Comparison of ENCODE assay signal across 8 mouse cellular contexts in genomic region chr14:52327910-52328812, GRCm38 (mm10). TPM values are rescaled to one million over a fixed set of nuclear protein-coding genes. Genes with fewer than 3 reads are reported as not detected.
DNase-seq lines count a peak whose midpoint lies in the region; ATAC-seq and TF ChIP-seq lines count a peak whose summit lies in the region.

Sall2 (minus strand) TSS chr14:52328762.

- peak within 1 kb of the TSS; percentile 65 for H3K9ac ChIP-seq in embryonic facial prominence, embryonic 13.5 days
- no peak within 1 kb of the TSS; the same call in 1 of the 2 replicates for H3K9ac ChIP-seq in intestine, embryonic 14.5 days (ENCODE audit: low read length)
- H3K9ac ChIP-seq in midbrain, embryonic 12.5 days (replicated peaks), result peak within 1 kb of the TSS; percentile 80

- no peaks in the 10 kb centered on the region for H3K36me3 ChIP-seq in embryonic facial prominence, embryonic 13.5 days
- no peaks in the 10 kb centered on the region for H3K36me3 ChIP-seq in intestine, embryonic 14.5 days (ENCODE audit: control insufficient read depth, insufficient read depth, low read length)
- no peaks in the 10 kb centered on the region for H3K36me3 ChIP-seq in midbrain, embryonic 12.5 days

- H3K27ac ChIP-seq in left cerebral cortex, adult 2 months, result peak within 1 kb of the TSS; percentile 40
- H3K27ac ChIP-seq in embryonic facial prominence, embryonic 13.5 days, result no peak within 1 kb of the TSS
- H3K27ac ChIP-seq in intestine, embryonic 14.5 days (ENCODE audit: low read depth), result no peak within 1 kb of the TSS
- H3K27ac ChIP-seq in midbrain, embryonic 12.5 days (replicated peaks), result peak within 1 kb of the TSS; percentile 93

- no peak for DNase-seq in left cerebral cortex, adult 2 months (ENCODE audit: extremely low spot score in 1 of 2, low spot score in 2 of 2)
- DNase-seq in left cerebral cortex, adult 9 months (ENCODE audit: low spot score in 2 of 2), result no peak
- peak; percentile 66 for DNase-seq in intestine, embryonic 14.5 days (ENCODE audit: low spot score)
- DNase-seq in adrenal gland, adult 2 months, result no peak
- no peak for DNase-seq in spleen, postnatal 10 days (ENCODE audit: low spot score in 2 of 2)
- no peak for DNase-seq in cerebellum, adult 8-10 months

- no peaks in the 10 kb centered on the region for H3K9me3 ChIP-seq in embryonic facial prominence, embryonic 13.5 days
- H3K9me3 ChIP-seq in intestine, embryonic 14.5 days (ENCODE audit: control insufficient read depth, low read length), result no peaks in the 10 kb centered on the region
- H3K9me3 ChIP-seq in midbrain, embryonic 12.5 days, result no peaks in the 10 kb centered on the region

- H3K27me3 ChIP-seq in embryonic facial prominence, embryonic 13.5 days, result peaks cover 55% of the 10 kb centered on the region
- H3K27me3 ChIP-seq in intestine, embryonic 14.5 days (replicated peaks; ENCODE audit: control insufficient read depth, insufficient read depth, low read length), result peaks cover 47% of the 10 kb centered on the region
- no peaks in the 10 kb centered on the region for H3K27me3 ChIP-seq in midbrain, embryonic 12.5 days

- no peak for TF ChIP-seq CTCF in left cerebral cortex, adult 2 months (IDR thresholded peaks at IDR 0.05)

- WGBS in embryonic facial prominence, embryonic 13.5 days, result 2% methylated on average over 26 of the region's 26 CpGs
- under 1% methylated on average over 26 of the region's 26 CpGs for WGBS in intestine, embryonic 14.5 days
- under 1% methylated on average over 26 of the region's 26 CpGs for WGBS in midbrain, embryonic 12.5 days

- H3K4me3 ChIP-seq in left cerebral cortex, adult 2 months, result peak within 1 kb of the TSS; percentile 28
- peak within 1 kb of the TSS; percentile 47 for H3K4me3 ChIP-seq in embryonic facial prominence, embryonic 13.5 days
- peak within 1 kb of the TSS; percentile 31 for H3K4me3 ChIP-seq in intestine, embryonic 14.5 days (ENCODE audit: low read depth, low read length)
- peak within 1 kb of the TSS; percentile 69 for H3K4me3 ChIP-seq in midbrain, embryonic 12.5 days

- no peaks in the 10 kb centered on the region for H3K4me1 ChIP-seq in embryonic facial prominence, embryonic 13.5 days
- H3K4me1 ChIP-seq in intestine, embryonic 14.5 days (replicated peaks; ENCODE audit: control insufficient read depth, insufficient read depth, low read length), result no peaks in the 10 kb centered on the region
- H3K4me1 ChIP-seq in midbrain, embryonic 12.5 days, result peaks cover 55% of the 10 kb centered on the region

- peak; percentile 64; the same call in 1 of the 2 replicates for ATAC-seq in embryonic facial prominence, embryonic 13.5 days (ENCODE audit: insufficient number of reproducible peaks, insufficient read depth, low FRiP score, low TSS enrichment, low read depth)
- no peak for ATAC-seq in intestine, embryonic 14.5 days (replicated peaks; ENCODE audit: low FRiP score, low TSS enrichment, low read depth)
- peak; percentile 62 for ATAC-seq in midbrain, embryonic 12.5 days (ENCODE audit: low FRiP score, low read depth)

- intact Hi-C loops in left cerebral cortex, adult 2 months (cut with DNase I), result no loop called here

- H3K4me2 ChIP-seq in embryonic facial prominence, embryonic 13.5 days, result peak within 1 kb of the TSS; percentile 72
- peak within 1 kb of the TSS; percentile 60 for H3K4me2 ChIP-seq in intestine, embryonic 14.5 days (ENCODE audit: low read length)
- peak within 1 kb of the TSS; percentile 79 for H3K4me2 ChIP-seq in midbrain, embryonic 12.5 days (replicated peaks)

RNA-seq across cellular contexts. Expression of gene Sall2, which starts in this region (rescaled TPM):
- total RNA-seq in left cerebral cortex, adult 2 months (2021), result 10 to 100 TPM; 31.9 to 33.0 TPM
- polyA plus RNA-seq in embryonic facial prominence, embryonic 13.5 days (2015; fragmentation: Nextera tagmentation; extraction: Ambion mirVana), result 26.2 and 27.7 TPM in 2 replicates
- 15.2 and 16.2 TPM in 2 replicates for polyA plus RNA-seq in intestine, embryonic 14.5 days (2014; fragmentation: Nextera tagmentation; extraction: Ambion mirVana)
- polyA plus RNA-seq in midbrain, embryonic 12.5 days (2016; fragmentation: Nextera tagmentation; extraction: Ambion mirVana), result 70.3 and 77.6 TPM in 2 replicates
- total RNA-seq in adrenal gland, adult 2 months (2021), result 10 to 100 TPM in 1 of 2 experiments, 1 to 10 TPM in 1; 4.4 to 10.5 TPM
- polyA plus RNA-seq in adrenal gland, adult 2 months (2012; rRNA removed), result 6.1 and 6.4 TPM in 2 replicates

Comparison
In these comparisons a context has a peak if more than half of its experiments do, and no peak if none do; other contexts are left out.
1. H3K27ac ChIP-seq: peak in left cerebral cortex, adult 2 months (single experiment) and midbrain, embryonic 12.5 days (single experiment); none in embryonic facial prominence, embryonic 13.5 days (single experiment) and intestine, embryonic 14.5 days (single experiment).
2. Peak in every context shown above with its lines, with median percentiles within 50 percentile points of each other: H3K4me3 ChIP-seq and H3K4me2 ChIP-seq.